Mouse (Mus musculus): ENCODE results near the gene Tpm3.

Gene Tpm3

DNA sequence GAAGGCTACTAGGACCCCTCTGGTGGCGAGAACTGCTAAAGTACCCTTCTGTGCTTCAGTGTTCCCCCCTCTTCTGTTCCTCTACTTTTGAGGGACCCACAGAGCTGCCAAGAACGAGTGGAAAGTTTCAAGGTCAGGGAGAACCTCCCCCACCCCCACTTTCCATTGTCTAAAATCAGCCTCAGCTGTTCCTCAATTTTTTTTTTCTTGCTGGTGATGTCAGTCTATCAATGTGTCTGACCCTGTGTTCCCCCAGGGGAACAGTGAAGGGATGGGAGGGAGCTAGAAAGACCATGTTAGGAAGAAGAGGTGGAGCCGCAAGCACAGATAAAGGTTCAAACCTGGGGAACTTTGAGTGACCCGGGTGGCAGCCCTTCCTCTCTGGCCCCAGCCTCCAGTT, at the start of gene Tpm3:
TSS of gene Tpm3 (plus strand) at position 356 of the 400 bp plus-strand sequence.
- DNase-seq (ENCODE audit: low spot score): no peak

DNA sequence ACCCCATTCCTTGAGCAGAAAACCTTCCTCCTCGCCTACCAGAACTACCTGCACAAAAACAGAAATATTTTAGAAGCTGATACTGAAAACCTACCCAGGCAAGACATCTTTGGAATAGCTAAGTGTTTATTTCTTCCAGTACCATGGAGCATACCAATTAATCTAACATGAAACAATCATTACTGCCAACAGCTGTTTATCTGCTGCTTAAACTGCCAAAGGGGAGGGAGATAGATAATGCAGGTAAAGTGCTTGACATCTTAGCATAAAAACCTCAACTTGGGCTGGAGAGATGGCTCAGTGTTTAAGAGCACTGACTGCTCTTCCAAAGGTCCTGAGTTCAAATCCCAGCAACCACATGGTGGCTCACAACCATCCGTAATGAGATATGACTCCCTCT, 37.8 kb upstream of the Tpm3 start:
- DNase-seq (ENCODE audit: low spot score): no peak

DNA sequence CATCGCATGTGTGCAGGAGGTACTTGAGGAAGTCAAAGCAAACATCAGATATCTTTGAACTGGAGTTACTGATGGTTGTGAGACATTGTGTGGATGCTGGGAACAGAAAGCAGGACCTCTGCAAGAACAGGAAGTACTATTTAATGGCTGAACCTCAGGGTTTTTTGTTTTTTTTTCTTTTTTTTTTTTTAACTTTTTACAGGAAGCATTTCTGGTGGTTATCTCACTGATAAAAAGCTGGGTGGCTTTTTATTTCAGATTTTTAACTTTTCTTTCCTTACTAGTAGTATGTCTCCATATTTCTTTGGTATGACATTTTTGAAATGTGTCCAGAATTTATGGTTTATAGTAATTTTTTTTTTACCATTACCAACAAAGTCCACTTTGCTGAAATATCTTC, 36.2 kb upstream of the Tpm3 start:
- no peak for DNase-seq (ENCODE audit: low spot score)

DNA sequence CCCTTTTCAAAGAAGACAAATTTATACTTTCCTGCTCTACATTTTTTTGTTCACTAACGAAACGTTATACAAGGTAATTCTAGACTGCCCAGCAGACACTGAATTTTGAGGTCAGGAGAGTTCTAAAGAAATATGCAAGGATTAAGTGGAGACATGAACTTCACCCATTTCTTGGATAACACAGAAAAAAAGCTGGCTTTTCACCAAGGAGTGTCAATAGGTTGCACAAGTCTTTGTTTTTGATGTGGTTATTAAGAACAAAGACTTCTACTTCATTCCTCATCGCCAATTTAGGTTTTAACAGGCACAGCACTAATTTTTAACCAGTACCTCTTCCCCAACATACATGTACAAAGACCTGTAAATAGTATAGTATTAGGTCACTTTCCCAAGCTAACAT, 22.8 kb upstream of the Tpm3 start:
- DNase-seq (ENCODE audit: low spot score): no peak

DNA sequence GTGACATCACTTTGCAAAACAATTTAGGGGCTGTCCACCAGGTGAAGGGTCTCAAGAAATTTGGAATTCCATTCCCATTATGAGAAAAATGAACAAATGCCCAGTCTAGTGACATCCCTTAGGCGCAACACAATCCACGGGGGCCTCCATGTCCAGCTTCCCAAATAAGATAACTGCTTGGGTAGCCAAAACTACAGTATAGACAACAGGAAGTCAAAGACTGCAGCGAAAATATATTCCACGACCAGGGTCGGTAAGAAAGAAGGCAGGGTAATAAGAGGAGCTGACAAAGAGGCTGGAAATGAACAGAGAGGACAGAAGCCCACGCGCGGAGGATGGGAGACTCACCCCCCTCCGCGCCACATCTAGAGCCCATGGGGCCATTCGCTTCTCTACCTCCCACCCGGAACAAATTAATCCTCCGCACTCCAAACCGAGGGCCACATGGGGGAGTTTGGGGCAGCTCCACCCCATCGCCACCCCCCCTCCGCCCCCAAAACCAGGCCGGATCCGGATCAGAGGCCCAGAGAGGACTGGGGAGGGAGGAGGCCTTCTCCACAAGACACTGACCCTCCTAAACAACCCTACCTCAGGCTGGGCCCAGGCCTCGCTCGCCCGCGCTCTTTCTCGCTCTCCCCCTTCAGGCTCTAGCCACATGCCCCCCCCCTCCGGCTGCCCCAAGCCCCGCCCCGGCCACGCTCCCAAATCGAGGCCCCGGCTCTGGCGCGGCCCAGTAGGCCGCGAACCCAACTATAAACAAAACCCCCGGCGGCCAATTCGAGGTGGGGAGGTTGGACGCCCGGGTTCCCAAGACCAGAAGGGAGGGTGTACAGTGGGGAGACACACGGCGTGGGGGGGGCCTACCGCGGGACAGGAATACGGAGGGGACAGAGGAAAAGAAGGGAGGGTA, 20.8 kb upstream of the Tpm3 start, which contains the start of gene 4933434E20Rik:
TSS of gene 4933434E20Rik (plus strand) at position 196 of the 910 bp plus-strand sequence.
- peak; percentile 64 for DNase-seq (ENCODE audit: low spot score)

DNA sequence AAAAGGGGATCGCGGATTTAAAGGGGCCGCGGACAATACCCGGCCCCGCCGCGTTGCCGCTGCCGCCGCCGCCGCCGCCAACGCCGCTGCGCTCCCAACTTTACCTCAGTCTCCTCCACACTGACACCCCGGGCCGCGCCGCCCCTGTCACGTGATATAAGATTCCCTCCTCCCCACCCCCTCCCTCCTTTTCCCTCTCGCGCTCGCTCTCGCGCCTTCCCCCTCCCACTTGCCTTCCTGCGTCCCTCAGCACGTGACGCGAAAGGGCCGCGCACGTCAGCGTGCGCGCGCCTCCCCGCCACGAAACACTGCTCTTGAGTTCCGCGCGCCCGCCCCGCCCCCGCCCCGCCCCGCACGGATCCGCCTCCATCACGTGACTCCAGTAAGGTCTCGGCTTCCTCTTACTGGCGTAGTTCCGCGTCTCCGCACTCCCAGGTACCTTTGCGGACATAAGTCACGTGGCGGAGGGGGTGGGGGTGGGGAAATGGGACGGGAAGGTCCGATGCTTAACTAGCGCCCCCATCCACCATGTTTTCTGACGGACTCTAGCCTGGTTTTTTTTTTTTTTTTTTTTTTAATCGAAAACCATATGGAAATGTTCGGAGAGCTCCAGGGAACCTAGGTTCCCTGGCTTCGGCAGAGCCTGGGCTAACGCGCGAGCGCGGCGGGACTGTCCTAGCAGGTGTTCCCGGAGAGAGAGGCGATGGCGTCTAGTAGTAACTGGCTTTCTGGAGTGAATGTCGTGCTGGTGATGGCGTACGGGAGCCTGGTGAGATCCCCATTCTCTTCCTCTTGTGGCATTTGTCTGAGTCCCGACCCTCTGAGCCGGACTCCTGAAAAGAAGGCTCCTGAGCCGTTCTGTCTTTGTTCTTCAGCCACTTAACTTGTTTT, 19.9 kb upstream of the Tpm3 start, which contains the start of gene Ubap2l:
TSS of gene Ubap2l (minus strand) at position 278 of the 891 bp plus-strand sequence.
- DNase-seq (ENCODE audit: low spot score): peak; percentile 95

DNA sequence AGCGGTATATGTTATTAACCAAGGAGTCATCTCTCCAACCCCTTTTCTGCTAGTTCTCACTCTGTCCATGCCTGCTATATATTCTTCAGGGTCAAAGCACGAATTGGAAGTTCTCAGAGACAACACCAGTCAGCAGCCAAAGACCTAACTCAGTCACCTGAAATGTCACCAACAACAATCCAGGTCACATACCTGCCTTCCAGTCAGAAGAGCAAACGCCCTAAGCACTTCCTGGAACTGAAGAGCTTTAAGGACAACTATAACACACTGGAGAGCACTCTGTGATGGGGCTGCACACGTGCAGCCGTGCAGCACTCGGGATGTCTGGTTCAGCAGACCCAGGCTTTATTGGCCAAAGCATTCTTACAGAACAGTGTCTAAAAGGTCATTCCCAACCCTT, 10.9 kb upstream of the Tpm3 start:
- no peak for DNase-seq (ENCODE audit: low spot score)

DNA sequence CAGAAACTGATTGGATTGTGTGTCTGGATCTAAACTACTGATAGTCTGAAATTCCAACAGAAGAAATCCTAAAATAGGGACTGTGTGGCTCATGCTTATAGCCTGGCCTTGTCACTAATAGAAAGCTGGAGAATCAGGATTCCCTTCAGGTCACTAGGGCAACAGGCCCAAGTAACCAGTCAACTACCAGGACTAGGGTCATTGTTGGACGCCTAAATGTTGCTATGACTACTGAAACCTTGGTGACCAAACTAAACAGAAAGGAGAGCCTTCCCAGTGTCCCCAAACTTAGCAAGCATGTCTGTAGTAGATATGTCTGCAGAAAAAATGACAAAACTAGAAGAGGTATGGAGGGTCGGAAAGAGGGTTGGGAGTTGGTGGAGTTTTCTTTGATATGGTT, 9.9 kb upstream of the Tpm3 start:
- no peak for DNase-seq (ENCODE audit: low spot score)

DNA sequence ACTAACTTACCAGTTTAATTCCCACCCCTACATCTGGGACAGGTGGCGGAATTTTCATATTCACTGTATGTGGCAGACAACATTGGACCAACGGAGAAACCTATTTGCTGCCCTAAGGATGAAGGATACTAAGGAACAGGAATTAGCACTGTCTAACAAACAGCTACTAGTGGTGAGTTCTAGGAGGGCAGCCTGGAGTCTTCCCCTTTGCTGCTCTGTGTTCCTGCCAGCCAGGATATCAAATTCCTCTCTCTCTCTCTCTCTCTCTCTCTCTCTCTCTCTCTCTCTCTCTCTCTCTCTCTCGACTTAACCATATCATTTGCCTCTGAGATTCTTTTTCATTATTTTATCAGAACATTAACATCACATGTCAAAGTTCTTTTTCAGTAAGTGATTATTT, 8.1 kb upstream of the Tpm3 start:
- no peak for DNase-seq (ENCODE audit: low spot score)

DNA sequence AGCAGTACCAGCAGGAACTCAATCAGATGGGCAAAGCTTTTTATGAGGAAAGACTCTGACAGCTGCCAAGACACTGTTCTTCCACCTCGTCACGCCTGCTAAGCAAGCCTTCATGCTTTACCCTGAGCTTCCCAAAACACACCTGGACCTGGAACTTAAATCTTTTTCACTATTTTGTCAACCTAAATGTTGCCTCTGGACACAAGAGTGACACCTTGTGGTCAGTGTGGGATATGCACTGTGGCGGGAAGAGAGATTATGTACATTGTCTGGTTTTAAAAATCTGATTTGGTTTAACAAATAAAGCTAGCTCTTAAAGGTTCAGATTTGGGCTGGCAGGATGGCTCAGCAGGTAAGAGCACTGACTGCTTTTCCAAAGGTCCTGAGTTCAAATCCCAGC, 6.9 kb upstream of the Tpm3 start:
- DNase-seq (ENCODE audit: low spot score): peak; percentile 48

DNA sequence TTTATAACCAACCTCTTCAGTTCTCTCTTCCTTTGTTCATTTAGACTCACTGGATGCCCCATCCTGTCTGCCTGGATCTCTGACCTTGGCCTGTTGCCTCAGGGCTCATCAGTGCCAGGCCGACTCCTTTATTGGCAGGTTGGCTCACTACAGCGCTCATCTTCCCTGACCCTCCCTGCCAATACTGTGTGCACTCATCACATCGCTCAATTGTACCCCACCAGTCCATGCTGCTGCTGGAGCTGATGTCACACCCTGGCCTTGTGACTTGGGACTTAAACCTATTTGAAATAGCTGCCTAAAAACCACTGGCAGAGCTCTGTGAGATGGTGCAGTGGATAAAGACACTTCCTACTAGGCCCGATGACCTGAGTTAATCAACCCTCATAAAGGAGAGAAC, 4.6 kb upstream of the Tpm3 start:
- DNase-seq (ENCODE audit: low spot score): no peak

DNA sequence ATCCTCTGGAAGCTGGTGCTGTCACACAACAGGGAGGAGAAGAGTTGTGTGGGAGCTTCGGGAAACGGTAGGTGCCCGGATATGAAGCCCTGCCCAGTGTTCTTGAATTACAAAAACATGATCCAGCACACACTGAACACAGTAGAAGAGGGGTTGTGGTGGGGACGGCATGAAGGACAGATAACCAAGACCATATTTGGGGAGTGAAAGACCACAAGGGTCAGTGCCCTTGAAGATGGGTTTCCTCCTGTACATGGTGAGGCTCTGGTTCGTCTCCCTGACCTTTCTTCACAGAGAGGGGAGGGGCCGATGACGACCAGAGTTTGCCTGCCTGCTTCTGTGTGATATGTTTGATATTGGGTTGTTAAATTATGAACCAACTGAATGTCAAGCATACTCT, 2.8 kb upstream of the Tpm3 start:
- DNase-seq (ENCODE audit: low spot score): no peak

DNA sequence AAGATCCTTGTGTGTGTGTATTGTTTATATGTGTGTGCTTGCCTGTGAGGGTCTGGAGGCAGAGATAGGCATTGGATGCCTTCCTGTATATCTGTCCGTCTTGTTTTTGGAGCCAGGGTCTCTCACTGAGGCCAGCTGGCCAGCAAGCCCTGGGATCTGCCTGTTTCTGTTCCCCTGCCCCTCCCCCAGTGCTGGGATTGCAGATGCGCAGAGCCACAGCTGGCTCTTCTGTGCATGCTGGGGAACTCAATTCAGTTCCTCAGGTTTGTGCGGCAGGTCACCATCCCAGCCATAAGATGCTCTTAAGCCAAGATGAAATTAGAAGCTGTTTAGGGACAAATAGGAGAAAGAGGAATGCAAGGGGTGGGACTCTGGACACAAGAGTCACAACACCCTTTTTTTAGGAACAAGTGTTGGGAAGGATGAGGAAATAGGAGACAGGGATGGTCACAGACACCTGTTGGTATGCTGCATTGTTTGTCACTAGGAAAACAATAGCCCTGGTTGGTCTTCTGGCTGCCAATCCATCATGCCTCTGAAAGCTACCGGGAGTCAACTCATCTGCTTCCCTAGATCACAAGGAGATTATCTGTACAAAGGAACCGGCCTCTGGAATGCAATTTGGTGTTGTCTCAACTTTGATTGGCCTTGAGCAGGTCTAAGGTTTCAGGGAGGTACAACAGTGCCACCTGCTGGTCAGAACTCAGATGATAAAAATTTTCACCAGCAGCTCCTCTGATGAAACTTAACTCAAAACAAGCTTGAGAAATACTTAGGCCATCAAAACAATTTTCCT, 4.7 kb downstream of the Tpm3 start:
- peak; percentile 80 for DNase-seq (ENCODE audit: low spot score)

DNA sequence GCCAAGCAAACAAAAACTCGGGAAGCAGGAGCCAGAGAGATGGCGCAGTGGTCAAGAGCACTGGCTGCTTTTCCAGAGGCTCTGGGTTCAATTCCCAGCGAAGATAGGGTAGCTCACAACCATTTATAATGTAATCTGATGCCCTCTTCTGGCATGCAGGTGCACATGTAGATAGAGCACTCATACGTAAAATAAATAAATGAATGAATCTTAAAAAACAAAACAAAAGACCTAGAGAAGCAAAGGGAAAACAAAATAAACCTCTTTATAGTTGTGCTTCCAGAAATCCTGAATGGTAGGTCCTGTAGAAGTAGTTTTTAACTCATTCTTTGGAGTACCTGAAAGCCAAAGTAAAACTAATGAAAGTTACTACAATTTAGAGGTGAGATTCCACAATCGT, 5.8 kb downstream of the Tpm3 start:
- no peak for DNase-seq (ENCODE audit: low spot score)

DNA sequence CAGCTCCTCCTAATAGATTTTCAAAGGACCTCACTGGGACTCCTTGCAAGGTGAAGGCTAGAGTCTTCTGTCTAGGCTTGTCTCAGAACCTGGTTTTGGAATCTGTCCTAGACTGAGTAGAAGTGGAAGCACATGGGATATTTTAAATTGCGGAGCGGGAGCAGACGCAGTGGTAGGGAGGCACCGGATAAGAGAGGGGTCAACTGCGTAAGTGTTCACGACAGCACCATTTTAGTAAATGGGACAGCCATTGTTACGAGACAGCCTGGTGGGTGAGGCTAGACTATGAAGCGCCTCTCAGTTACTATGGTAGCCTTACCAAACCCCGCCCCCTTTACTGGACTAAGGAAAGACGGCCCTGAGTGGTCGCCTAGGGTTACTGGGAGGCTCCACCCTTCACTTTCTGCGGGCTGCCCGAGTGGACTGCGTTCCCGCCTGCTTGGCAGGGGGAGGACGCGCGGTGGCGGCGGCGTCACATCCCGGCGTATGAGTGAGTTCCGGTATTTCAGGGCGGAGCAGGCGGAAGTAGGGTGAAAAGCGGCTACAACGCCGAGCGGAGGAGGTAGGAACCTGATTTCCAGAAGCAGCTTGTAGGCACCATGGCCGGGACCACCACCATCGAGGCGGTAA, 6.8 kb downstream of the Tpm3 start:
- DNase-seq (ENCODE audit: low spot score): peak; percentile 94

DNA sequence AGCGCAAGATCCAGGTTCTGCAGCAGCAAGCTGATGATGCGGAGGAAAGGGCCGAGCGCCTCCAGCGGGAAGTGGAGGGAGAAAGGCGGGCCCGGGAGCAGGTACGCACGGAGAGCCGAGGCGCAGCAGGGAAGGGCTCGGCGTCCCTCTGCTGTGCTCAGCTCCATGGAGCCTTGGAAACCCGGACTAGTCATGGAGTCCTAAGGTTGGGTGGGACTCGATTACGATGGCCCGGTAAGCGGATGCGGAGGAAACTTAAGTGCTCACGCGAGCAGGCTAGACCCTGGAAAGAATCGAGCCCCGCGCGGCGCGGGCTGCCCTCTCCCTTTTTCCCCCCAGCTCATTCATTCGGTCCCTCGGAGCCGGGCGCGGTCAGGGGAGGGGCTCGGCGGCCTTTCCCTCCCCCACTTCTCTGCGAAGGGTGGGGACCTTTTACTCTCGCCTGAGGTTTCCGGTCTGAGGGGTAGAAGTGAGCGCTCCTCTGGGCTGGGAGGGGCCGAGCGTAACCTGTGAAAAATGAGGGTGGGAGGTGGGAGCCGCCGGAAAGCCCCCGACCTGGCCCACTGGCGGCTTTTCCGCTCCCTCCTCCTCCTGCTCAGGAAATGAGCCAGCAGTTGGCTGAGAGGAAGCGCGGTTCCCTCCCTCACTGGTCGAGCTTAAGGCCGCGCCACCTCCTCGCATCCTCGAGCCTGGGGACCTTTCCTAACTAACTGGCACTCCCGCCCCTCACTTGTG, 7.5 kb downstream of the Tpm3 start:
- DNase-seq (ENCODE audit: low spot score): peak; percentile 92

DNA sequence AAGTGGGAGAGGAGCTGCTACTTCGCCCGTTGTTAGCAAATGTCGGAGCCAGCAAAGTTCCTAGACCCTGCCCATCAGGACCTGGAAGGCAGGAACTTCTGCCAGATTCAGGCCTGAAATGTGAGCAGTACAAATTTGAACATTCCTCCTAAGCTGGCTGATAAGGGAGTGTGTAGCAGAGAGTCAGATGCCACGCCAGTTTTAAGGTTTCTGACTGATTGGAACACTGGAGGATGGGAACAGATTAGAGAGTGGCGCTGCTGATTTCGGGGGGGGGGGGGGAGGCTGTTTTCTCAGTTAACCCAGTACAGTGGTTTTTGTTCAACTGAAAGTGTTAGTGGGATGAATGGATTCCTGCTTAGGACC, 8.0 kb downstream of the Tpm3 start:
- no peak for DNase-seq (ENCODE audit: low spot score)

DNA sequence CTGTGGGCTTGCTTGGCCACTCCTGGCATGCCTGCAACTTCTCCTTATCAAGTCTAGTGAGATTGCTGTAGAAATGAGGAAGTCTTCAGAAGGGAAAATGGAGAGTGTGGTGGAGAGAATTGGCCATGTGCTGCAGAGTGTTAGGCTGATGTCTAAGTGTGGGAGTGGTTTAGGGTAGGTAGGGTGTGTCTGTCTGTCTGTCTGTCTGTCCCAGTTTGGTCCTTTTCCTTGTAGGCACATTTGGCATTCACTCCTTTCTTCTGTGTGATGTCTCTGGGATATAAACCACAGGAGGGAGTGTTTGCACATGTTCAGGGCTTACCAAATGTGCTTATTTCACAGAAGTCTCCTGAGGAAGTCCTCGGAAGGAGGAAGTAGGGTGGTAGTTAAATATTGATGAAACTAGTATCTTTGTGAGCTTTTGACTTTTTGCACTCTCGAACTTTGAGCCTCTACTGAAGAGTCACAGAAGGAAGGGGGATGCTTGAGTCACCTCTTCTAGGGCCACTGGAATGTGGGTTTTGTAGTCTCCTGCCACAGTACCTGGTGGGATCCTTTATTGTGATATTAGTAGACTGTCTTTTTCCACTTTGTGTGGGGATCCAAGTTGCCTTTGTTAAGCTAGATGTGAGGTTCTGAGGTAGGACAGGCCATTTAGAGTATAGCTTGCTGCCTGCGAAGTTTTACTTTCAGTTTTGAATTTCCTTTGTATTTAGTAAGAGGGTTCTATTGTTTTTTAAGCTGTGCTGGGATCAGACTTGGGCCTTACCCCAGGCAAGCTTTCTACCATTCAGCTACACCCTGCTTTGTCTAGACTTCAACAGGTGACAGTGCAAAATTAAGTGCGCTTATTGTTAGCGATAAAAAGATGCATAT, 9.2 kb downstream of the Tpm3 start:
- DNase-seq (ENCODE audit: low spot score): peak; percentile 10

DNA sequence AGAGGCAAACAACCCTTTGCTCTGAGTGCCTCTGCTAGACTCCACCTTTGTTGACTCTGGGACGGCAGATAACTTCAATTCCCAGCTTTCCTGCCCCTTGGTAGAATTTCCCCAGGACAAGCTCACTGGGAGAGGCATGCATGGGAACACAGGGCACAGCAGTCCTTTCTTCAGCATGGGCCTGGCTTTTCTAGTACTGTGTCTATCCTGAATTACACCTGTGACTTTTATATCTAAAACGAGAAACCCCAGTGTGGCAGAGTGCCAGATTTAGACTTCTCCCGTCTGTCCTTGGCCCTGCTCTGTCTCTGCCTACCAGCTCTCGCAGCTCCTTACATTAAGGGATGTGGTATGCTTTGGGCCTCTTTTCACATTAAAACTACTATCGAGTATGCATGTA, 10.6 kb downstream of the Tpm3 start:
- DNase-seq (ENCODE audit: low spot score): no peak

Data from T-cell, adult 2 months (primary cell).